Mouse (Mus musculus) myocyte (in vitro differentiated cells): Measurements from ENCODE around the gene Ccdc9b.

ENCODE experiments used
- CEBPB ChIP-seq: IDR thresholded peaks from 2 replicates; pipeline ENCODE4 v1.6.1; 2011; ENCODE audit warnings: mild to moderate bottlenecking, moderate library complexity; ENCODE audit not compliant: poor library complexity, insufficient read depth, severe bottlenecking
- E2F4 ChIP-seq: IDR thresholded peaks from one replicate; pipeline ENCODE4 v1.6.1; 2011; ENCODE audit warnings: mild to moderate bottlenecking, control low read depth, moderate library complexity; ENCODE audit not compliant: insufficient read depth
- MAX ChIP-seq: IDR thresholded peaks from one replicate; pipeline ENCODE4 v1.6.1; 2011; ENCODE audit warnings: low read depth, mild to moderate bottlenecking, control low read depth
- MYOD1 ChIP-seq, 3 experiments: IDR thresholded peaks; one replicate each; pipeline ENCODE4 v1.6.1; 2011; ENCODE audit warnings: control low read depth in 2 of 3, low read depth in 2 of 3, mild to moderate bottlenecking in 2 of 3, moderate library complexity in 1 of 3; ENCODE audit not compliant: insufficient read length in 2 of 3, control insufficient read depth in 1 of 3
- MYOG ChIP-seq, 3 experiments: IDR thresholded peaks; one replicate each; pipeline ENCODE4 v1.6.1; 2011; ENCODE audit warnings: control low read depth in 2 of 3, low read depth in 2 of 3, mild to moderate bottlenecking in 2 of 3; ENCODE audit not compliant: insufficient read length in 2 of 3, control insufficient read depth in 1 of 3, insufficient read depth in 1 of 3
- POLR2A ChIP-seq: IDR thresholded peaks from one replicate; pipeline ENCODE4 v1.6.1; 2011; ENCODE audit warnings: low read depth, mild to moderate bottlenecking, control low read depth, moderate library complexity; ENCODE audit not compliant: insufficient read length
- POLR2AphosphoS2 ChIP-seq: IDR thresholded peaks from one replicate; pipeline ENCODE4 v1.6.1; 2011; ENCODE audit warnings: low read depth, control low read depth; ENCODE audit not compliant: insufficient read length
- SRF ChIP-seq: IDR thresholded peaks from one replicate; pipeline ENCODE4 v1.6.1; 2011; ENCODE audit warnings: low read depth; ENCODE audit not compliant: control insufficient read depth, insufficient read length
- TCF12 ChIP-seq: IDR thresholded peaks from one replicate; pipeline ENCODE4 v1.6.1; 2011; ENCODE audit warnings: mild to moderate bottlenecking, control low read depth; ENCODE audit not compliant: poor library complexity, insufficient read depth, severe bottlenecking
- USF1 ChIP-seq: IDR thresholded peaks from one replicate; pipeline ENCODE4 v1.6.1; 2011; ENCODE audit warnings: low read depth, mild to moderate bottlenecking, control low read depth, moderate library complexity

DNA sequence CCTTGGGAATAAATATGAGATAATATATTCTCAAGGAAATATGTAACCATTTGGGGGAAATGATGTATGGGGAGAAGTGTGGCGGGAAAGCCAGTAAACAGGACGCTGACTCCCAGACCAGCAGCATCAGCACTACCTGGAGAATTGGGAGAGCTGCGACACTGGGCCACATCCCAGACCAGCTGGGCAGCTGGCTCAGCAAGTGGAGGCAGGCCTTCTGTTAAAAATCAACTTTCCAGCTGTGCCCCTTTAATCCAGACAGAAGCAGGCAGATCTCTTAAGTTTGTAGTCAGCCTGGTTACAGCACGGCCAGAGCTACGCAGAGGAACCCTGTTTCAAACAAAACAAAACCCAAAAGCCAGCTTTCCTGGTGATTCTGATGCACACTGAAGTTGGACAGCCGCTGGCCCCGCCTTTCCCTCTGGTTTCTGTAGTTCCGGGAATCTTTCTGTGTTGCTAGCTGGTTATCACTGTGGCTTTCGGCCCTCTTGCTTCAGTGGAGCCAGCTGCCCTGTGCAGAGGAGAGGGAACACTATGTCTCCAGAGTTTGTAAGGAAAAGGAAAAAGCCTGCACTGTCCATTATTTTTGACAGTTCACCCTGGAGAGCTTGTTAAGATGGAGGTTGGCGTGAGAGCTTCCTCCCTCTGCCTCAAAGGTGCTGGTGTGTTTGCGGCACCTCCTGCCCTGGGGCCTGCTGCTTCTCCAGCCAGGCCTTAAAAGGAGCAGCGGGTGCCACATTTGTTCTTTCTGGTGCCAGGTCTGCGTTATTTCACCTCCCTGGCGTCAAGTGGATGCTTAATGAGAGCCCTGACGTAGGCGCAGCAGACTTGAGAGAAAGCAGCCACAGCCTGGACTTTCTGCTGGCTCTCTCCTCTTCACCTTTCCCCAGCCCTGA lies 10.3 kb downstream of the Ccdc9b start:
- TF ChIP-seq USF1 (no peak), E2F4 (no peak), POLR2A (no peak), SRF (no peak), MYOD1 (IDR thresholded peaks at IDR 0.05; ENCODE audit: control insufficient read depth in 1 of 3, insufficient read length in 2 of 3, low read depth in 2 of 3) (no peak), MAX (no peak), MYOG (IDR thresholded peaks at IDR 0.05; ENCODE audit: control insufficient read depth in 1 of 3, insufficient read depth in 1 of 3, insufficient read length in 2 of 3, low read depth in 2 of 3) (no peak), POLR2AphosphoS2 (no peak), TCF12 (no peak), CEBPB (no peak)
